Mouse (Mus musculus) olfactory bulb, adult 2 months (tissue): ENCODE results near the gene Afmid.

Experiments
- CTCF ChIP-seq: fragments of 200-500 bp; IDR thresholded peaks from 2 replicates; pipeline ENCODE4 v1.5.1; 2012; ENCODE audit warnings: low read depth, mild to moderate bottlenecking, low read length, moderate library complexity; ENCODE audit not compliant: insufficient read depth
- POLR2A ChIP-seq: fragments of 200-500 bp; IDR thresholded peaks from 2 replicates; pipeline ENCODE4 v1.6.1; 2012; ENCODE audit warnings: mild to moderate bottlenecking, low read depth, low read length, moderate library complexity; ENCODE audit not compliant: insufficient read depth

DNA sequence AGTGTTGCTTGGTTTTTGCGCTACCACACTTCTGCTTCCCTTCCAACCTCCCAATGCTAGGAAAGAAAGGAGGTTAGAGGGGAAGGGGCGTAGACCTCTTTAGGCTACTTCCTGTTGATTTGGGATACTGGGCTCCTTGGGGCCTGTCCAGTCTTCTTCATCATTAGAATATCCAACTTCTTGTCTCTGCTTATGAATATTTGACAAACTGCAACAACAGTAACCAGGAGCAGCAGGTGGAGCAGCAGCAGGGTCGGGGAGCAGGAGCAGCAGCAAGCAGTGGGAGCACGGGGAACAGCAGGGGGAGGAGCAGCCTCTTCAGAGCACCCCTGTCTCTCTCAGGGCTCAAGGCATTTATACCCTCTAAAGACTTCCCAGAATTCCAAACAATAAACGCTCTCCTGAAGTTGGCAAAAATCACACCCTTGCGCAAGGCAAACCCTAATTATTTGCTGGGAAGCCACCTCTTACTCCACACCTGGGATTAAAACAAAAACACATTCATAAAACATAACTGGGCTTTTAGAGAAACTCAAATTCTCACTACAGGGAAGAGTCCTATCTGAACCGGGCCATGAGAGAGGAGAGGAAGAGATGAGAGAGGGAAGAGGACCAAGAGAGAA, 22.0 kb downstream of the Afmid start:
- TF ChIP-seq CTCF, result no peak
- TF ChIP-seq POLR2A, result no peak
